Mouse (Mus musculus) spleen, postnatal 14 days (tissue): Measurements from ENCODE around the gene Eno4.

Experiments used
- DNase-seq, 2 experiments: peaks; one replicate each; pipeline ENCODE4 v3.0.0; 2021 to 2022; ENCODE audit warnings: low spot score in 2 of 2

Eno4 gene

GRCm38 (mm10) chr19:58974126-58974525 is 30.9 kb downstream of the Eno4 start:
- no peak for DNase-seq

GRCm38 (mm10) chr19:58975216-58975863 is 32.1 kb downstream of the Eno4 start:
- DNase-seq, result no peak

DNA sequence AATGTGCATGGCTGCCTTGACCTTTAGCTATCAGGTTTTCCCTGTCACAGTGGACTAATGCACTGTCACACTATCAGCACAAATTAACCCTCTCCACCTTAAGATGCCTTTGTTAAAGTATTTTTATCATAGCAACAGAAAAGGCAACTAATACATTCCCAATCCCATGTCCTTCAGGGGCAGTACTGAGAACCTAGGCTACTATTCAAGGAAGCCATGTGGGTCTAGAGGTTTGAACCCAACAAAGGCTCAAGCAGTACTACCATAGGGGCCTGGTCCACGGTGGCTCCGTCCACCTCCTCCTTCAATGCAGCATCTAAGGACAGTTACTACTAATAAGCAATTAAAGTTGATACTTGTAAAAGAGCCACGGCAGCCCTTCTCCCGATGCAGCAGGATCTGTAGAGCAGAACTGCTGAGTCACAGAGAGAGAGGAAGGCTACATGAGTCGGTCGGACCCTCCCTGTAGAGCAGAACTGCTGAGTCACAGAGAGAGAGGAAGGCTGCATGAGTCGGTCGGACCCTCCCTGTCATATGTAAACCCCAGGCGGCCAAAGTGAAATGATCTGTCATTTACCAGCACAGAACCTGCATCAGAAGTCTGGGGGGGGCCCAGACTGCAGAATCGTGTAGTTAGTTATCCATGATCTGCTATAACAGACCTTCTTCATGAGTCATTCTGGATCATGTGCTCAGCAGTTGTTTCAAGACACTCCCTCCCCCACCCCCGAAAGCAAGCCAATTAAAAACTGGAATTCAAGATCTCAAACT is 35.4 kb downstream of the Eno4 start:
- DNase-seq, result no peak

- DNase-seq, result no peak
These were observed 36.3 kb downstream of the Eno4 start for GRCm38 (mm10) chr19:58979436-58980055.

- DNase-seq, result no peak
These were observed 36.8 kb downstream of the Eno4 start for GRCm38 (mm10) chr19:58980056-58980440.

DNA sequence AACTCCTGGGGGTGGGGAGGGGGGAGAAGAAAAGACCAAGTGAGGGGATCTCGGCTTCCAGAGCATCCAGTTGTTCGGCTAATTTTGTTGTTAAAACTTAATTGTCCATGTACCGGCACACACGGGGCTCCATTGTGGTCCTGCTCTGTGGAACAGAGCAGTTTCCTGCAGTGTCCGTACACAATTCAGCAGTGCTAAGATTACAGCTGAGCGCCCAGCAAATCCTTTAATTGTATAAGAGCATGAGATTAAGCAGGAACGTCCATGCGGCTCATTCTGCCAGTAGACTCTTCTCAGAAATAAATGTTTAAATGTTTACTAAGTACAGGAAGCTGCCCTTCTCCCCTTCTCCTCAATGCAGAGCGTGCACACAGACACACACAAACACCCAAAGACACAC is 38.3 kb downstream of the Eno4 start:
- no peak for DNase-seq

DNA sequence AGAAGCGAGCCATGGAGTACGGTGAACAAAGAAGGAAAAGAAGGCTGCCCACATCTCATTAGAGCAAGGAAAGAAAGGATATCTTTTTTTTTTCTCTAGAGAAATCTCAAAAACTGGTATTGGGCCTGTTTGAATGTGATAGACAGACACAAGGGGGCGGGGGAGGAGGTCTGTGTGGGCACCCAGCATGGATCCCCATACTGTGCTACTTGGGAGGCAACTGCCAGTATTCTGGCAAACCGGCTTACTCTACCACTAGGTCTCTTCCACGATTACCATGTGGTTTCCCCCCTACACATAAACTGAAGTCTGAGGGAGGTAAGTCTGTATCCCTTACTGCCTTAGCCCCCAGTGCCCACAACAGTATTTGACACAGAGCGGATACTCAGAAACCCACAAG is 59.6 kb downstream of the Eno4 start:
- no peak for DNase-seq

DNA sequence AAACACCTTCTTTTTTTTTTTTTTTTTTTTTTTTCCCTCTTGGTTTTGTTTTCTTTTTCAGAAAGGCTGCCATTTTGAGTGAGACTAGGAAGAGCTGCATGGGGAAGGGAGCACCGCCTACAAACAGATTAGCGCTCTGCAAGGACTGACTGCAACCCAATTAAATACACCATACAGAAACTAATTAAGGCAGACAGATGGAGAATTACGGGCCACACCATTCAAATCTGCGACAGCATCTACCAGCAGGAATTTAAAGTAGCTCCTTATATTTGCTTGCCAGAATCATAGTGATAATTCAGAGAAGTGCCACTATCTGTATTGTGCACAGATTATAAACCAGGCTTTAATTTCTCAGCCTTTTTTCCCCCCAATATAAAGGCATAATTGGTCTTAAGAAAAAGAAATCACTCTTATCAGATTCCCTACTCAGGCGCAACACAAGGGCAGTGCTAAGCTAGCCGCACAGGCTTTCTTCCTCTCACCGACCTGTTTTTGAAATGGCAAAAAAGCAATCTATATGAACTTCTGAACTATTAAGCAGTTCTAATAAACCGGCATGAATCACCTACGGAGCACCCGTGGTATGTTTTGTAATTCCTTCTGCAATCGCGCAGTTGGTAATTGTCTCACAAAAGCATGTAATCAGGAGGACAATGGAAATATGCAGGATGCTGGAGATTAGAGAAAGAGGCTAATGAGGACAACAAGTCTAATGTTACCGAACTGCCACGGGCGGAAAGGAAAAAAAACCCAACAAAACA is 63.5 kb downstream of the Eno4 start:
- no peak for DNase-seq

- DNase-seq, result no peak
These were observed 67.6 kb downstream of the Eno4 start for GRCm38 (mm10) chr19:59010802-59011201.
